Mouse (Mus musculus): ENCODE data around the gene Inhba.

- no peak for TF ChIP-seq CTCF (IDR thresholded peaks at IDR 0.05; ENCODE audit: extremely low read depth, insufficient read depth, low read length)
- TF ChIP-seq POLR2A (IDR thresholded peaks at IDR 0.05; ENCODE audit: extremely low read depth, insufficient read depth, low read length) = no peak
Measured at GRCm38 (mm10) chr13:15976584-15976983, 35.1 kb upstream of the Inhba start.
